Mouse (Mus musculus): Measurements from ENCODE around the gene Lgalsl. TPM values are rescaled to one million over a fixed set of nuclear protein-coding genes. Genes with fewer than 3 reads are reported as not detected.

Gene Lgalsl
- 4.1 TPM for polyA plus RNA-seq (2017; shearing (Covaris generic))

DNA sequence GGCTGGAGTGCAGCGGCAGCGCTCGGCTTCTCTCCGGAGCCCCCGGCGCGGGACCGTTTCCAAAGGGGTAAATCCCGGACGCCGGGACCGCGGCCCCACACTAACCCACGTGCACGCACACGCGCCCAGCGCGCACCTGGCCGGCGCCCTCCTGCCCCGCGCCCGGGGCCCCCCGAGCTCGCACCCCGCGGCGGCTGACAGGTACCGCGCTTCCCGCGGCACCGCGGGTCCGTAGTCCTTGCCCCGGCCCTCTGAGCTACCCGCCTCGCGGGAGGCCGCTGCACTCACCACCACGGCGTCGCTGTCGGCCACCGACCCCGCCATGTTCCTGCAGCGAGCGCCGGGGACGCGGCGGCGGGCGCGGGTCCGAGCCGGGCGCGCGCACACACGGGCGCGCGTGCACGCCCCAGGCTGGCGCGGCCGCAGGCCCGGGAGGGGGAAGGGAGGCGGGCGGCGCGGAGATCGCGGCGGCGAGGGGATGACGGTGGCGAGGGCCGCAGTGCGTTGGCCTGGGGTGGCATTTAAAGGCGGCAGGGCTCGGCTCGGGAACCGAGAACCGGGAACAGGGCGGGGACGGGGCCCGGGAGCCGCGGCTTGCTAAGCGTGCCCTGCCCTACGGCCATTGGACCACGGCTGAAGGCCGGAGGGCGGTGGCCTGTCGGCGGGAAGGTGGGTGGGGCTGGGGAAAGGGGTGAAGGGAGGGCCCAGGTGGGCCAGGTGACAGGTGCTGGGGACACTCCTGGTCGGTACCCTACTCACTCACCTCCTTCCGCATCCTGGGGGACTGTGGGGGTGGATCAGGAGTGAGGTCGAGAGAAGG lies at the start of gene Lgalsl:
TSS of gene Lgalsl (minus strand) at position 371 of the 820 bp plus-strand sequence.

Other genes with a start within 250 kb of the Lgalsl start
- gene Aftph, start 89.5 kb downstream of the Lgalsl start, polyA plus RNA-seq (2017; shearing (Covaris generic)), result 67.2 TPM